Comparison of ENCODE assay signal across 8 mouse cellular contexts in genomic region chr7:127231376-127231775, GRCm38 (mm10). TPM values are rescaled to one million over a fixed set of nuclear protein-coding genes. Genes with fewer than 3 reads are reported as not detected.
DNase-seq lines count a peak whose midpoint lies in the region; ATAC-seq lines count a peak whose summit lies in the region.

No protein-coding gene starts in this region.

- no peaks in the 10 kb centered on the region for H3K27me3 ChIP-seq in lung, embryonic 16.5 days (ENCODE audit: control insufficient read depth, insufficient read depth, low read depth, low read length)
- H3K27me3 ChIP-seq in forebrain, embryonic 11.5 days (ENCODE audit: control insufficient read depth, insufficient read depth, low read length) = no peaks in the 10 kb centered on the region
- no peaks in the 10 kb centered on the region for H3K27me3 ChIP-seq in limb, embryonic 11.5 days (ENCODE audit: control insufficient read depth, insufficient read depth, low read length)
- no peaks in the 10 kb centered on the region for H3K27me3 ChIP-seq in neural tube, embryonic 15.5 days (replicated peaks)

- DNase-seq in lung, adult 18-20 months = no peak
- no peak for DNase-seq in forebrain, embryonic 11.5 days (ENCODE audit: low spot score)
- DNase-seq in limb, embryonic 11.5 days (ENCODE audit: low spot score) = no peak
- DNase-seq in gastrocnemius, postnatal 25 days = no peak
- DNase-seq in testis, postnatal 10 days (ENCODE audit: low spot score) = no peak
- DNase-seq in kidney, postnatal 10 days = no peak

- H3K4me2 ChIP-seq in lung, embryonic 16.5 days (ENCODE audit: low read depth, low read length) = peak overlapping the region; percentile 62
- peak overlapping the region; percentile 61 for H3K4me2 ChIP-seq in forebrain, embryonic 11.5 days (ENCODE audit: low read depth, low read length, severe bottlenecking)
- H3K4me2 ChIP-seq in limb, embryonic 11.5 days (ENCODE audit: low read depth, severe bottlenecking) = peak overlapping the region; percentile 70
- peak overlapping the region; percentile 71 for H3K4me2 ChIP-seq in neural tube, embryonic 15.5 days

- H3K9ac ChIP-seq in lung, embryonic 16.5 days (ENCODE audit: low read length) = peak overlapping the region; percentile 97
- peak overlapping the region; percentile 99 for H3K9ac ChIP-seq in forebrain, embryonic 11.5 days (ENCODE audit: low read length)
- H3K9ac ChIP-seq in limb, embryonic 11.5 days (ENCODE audit: low read length) = no peak overlapping the region; the same call in 1 of the 2 replicates
- H3K9ac ChIP-seq in neural tube, embryonic 15.5 days (replicated peaks) = peak overlapping the region; percentile 98; the same call in 1 of the 2 replicates

- no peak for ATAC-seq in lung, embryonic 16.5 days (ENCODE audit: low read depth)
- no peak for ATAC-seq in forebrain, embryonic 11.5 days (replicated peaks; ENCODE audit: low FRiP score)
- no peak for ATAC-seq in limb, embryonic 11.5 days (ENCODE audit: insufficient number of reproducible peaks, low FRiP score, low TSS enrichment, low read depth)
- ATAC-seq in neural tube, embryonic 15.5 days (ENCODE audit: low FRiP score) = no peak

- no peaks in the 10 kb centered on the region for H3K9me3 ChIP-seq in lung, embryonic 16.5 days (ENCODE audit: control insufficient read depth, low read length)
- no peaks in the 10 kb centered on the region; the same call in 1 of the 2 replicates for H3K9me3 ChIP-seq in forebrain, embryonic 11.5 days (ENCODE audit: control insufficient read depth, low read length)
- H3K9me3 ChIP-seq in limb, embryonic 11.5 days (ENCODE audit: control insufficient read depth, low read length) = peaks cover 2% of the 10 kb centered on the region; the same call in 1 of the 2 replicates
- no peaks in the 10 kb centered on the region for H3K9me3 ChIP-seq in neural tube, embryonic 15.5 days (replicated peaks)

- H3K27ac ChIP-seq in lung, embryonic 16.5 days (ENCODE audit: low read length) = no peak overlapping the region
- H3K27ac ChIP-seq in forebrain, embryonic 11.5 days (ENCODE audit: low read depth, low read length) = peak overlapping the region; percentile 99; the same call in 1 of the 2 replicates
- no peak overlapping the region for H3K27ac ChIP-seq in limb, embryonic 11.5 days (replicated peaks; ENCODE audit: low read depth, low read length)
- H3K27ac ChIP-seq in neural tube, embryonic 15.5 days (replicated peaks) = 0 out of 2 replicates have a peak overlapping the region, but pooled peaks have one; percentile 97

- WGBS in lung, embryonic 16.5 days = 38% methylated on average over 3 of the region's 3 CpGs
- WGBS in forebrain, embryonic 11.5 days = 69% methylated on average over 3 of the region's 3 CpGs
- WGBS in limb, embryonic 11.5 days = 82% methylated on average over 3 of the region's 3 CpGs
- 50% methylated on average over 3 of the region's 3 CpGs for WGBS in neural tube, embryonic 15.5 days

- H3K4me3 ChIP-seq in lung, embryonic 16.5 days (ENCODE audit: low read length) = peak overlapping the region; percentile 98
- H3K4me3 ChIP-seq in forebrain, embryonic 11.5 days (ENCODE audit: low read depth, low read length) = peak overlapping the region; percentile 94
- peak overlapping the region; percentile 94 for H3K4me3 ChIP-seq in limb, embryonic 11.5 days (ENCODE audit: low read depth, low read length)
- H3K4me3 ChIP-seq in neural tube, embryonic 15.5 days (replicated peaks) = peak overlapping the region; percentile 99

- H3K36me3 ChIP-seq in lung, embryonic 16.5 days (ENCODE audit: control insufficient read depth, insufficient read depth, low read length) = peaks cover 16% of the 10 kb centered on the region
- peaks cover 16% of the 10 kb centered on the region for H3K36me3 ChIP-seq in forebrain, embryonic 11.5 days (ENCODE audit: control insufficient read depth, insufficient read depth, low read length)
- H3K36me3 ChIP-seq in limb, embryonic 11.5 days (ENCODE audit: control insufficient read depth, insufficient read depth, low read length) = peaks cover 26% of the 10 kb centered on the region
- H3K36me3 ChIP-seq in neural tube, embryonic 15.5 days = peaks cover 14% of the 10 kb centered on the region

- H3K4me1 ChIP-seq in lung, embryonic 16.5 days (replicated peaks; ENCODE audit: control insufficient read depth, insufficient read depth, low read length) = peaks cover 26% of the 10 kb centered on the region
- peaks cover 10% of the 10 kb centered on the region; the same call in 1 of the 2 replicates for H3K4me1 ChIP-seq in forebrain, embryonic 11.5 days (replicated peaks; ENCODE audit: control insufficient read depth, insufficient read depth, low read length)
- H3K4me1 ChIP-seq in limb, embryonic 11.5 days (ENCODE audit: control insufficient read depth, insufficient read depth, low read length) = peaks cover 7% of the 10 kb centered on the region
- peaks cover 42% of the 10 kb centered on the region for H3K4me1 ChIP-seq in neural tube, embryonic 15.5 days

RNA-seq across cellular contexts. Expression of gene Zfp553, which starts 1.5 kb away (rescaled TPM):
- 27.7 and 32.3 TPM in 2 replicates for polyA plus RNA-seq in lung, embryonic 16.5 days (2015; fragmentation: Nextera tagmentation; extraction: Ambion mirVana)
- polyA plus RNA-seq in forebrain, embryonic 11.5 days (2014; fragmentation: Nextera tagmentation; extraction: Ambion mirVana) = 41.8 and 43.3 TPM in 2 replicates
- polyA plus RNA-seq in limb, embryonic 11.5 days (2014; fragmentation: Nextera tagmentation; extraction: Ambion mirVana) = 24.2 and 29.1 TPM in 2 replicates
- polyA plus RNA-seq in neural tube, embryonic 15.5 days (2015; fragmentation: Nextera tagmentation; extraction: Ambion mirVana) = 47.5 and 48.8 TPM in 2 replicates
- 1 to 10 TPM; 4.0 to 4.2 TPM for total RNA-seq in gastrocnemius, postnatal 25 days (2021)

RNA-seq across cellular contexts. Expression of gene Sept1, which starts 1.6 kb away (rescaled TPM):
- 23.2 and 23.4 TPM in 2 replicates for polyA plus RNA-seq in lung, embryonic 16.5 days (2015; fragmentation: Nextera tagmentation; extraction: Ambion mirVana)
- polyA plus RNA-seq in forebrain, embryonic 11.5 days (2014; fragmentation: Nextera tagmentation; extraction: Ambion mirVana) = 32.8 and 36.6 TPM in 2 replicates
- polyA plus RNA-seq in limb, embryonic 11.5 days (2014; fragmentation: Nextera tagmentation; extraction: Ambion mirVana) = 23.1 and 29.3 TPM in 2 replicates
- polyA plus RNA-seq in neural tube, embryonic 15.5 days (2015; fragmentation: Nextera tagmentation; extraction: Ambion mirVana) = 15.8 and 40.6 TPM in 2 replicates
- 1 to 10 TPM; 1.5 to 1.7 TPM for total RNA-seq in gastrocnemius, postnatal 25 days (2021)

RNA-seq across cellular contexts. Expression of gene Zfp771, which starts 12.7 kb away (rescaled TPM):
- polyA plus RNA-seq in lung, embryonic 16.5 days (2015; fragmentation: Nextera tagmentation; extraction: Ambion mirVana) = 36.9 and 48.7 TPM in 2 replicates
- 53.8 and 62.5 TPM in 2 replicates for polyA plus RNA-seq in forebrain, embryonic 11.5 days (2014; fragmentation: Nextera tagmentation; extraction: Ambion mirVana)
- polyA plus RNA-seq in limb, embryonic 11.5 days (2014; fragmentation: Nextera tagmentation; extraction: Ambion mirVana) = 65.6 and 69.0 TPM in 2 replicates
- polyA plus RNA-seq in neural tube, embryonic 15.5 days (2015; fragmentation: Nextera tagmentation; extraction: Ambion mirVana) = 72.3 and 83.5 TPM in 2 replicates
- total RNA-seq in gastrocnemius, postnatal 25 days (2021) = 10 to 100 TPM; 15.8 to 16.8 TPM

RNA-seq across cellular contexts. Expression of gene Mylpf, which starts 22.7 kb away (rescaled TPM):
- polyA plus RNA-seq in lung, embryonic 16.5 days (2015; fragmentation: Nextera tagmentation; extraction: Ambion mirVana) = 47.4 and 105 TPM in 2 replicates
- polyA plus RNA-seq in forebrain, embryonic 11.5 days (2014; fragmentation: Nextera tagmentation; extraction: Ambion mirVana) = 11.2 and 11.3 TPM in 2 replicates
- 33.6 and 33.7 TPM in 2 replicates for polyA plus RNA-seq in limb, embryonic 11.5 days (2014; fragmentation: Nextera tagmentation; extraction: Ambion mirVana)
- polyA plus RNA-seq in neural tube, embryonic 15.5 days (2015; fragmentation: Nextera tagmentation; extraction: Ambion mirVana) = 42.1 and 72.2 TPM in 2 replicates
- total RNA-seq in gastrocnemius, postnatal 25 days (2021) = over 10,000 TPM; 49,123 to 49,891 TPM

RNA-seq across cellular contexts. Expression of gene Tbc1d10b, which starts 23.1 kb away (rescaled TPM):
- 20.5 and 23.8 TPM in 2 replicates for polyA plus RNA-seq in lung, embryonic 16.5 days (2015; fragmentation: Nextera tagmentation; extraction: Ambion mirVana)
- polyA plus RNA-seq in forebrain, embryonic 11.5 days (2014; fragmentation: Nextera tagmentation; extraction: Ambion mirVana) = 31.7 and 36.5 TPM in 2 replicates
- 24.8 and 30.6 TPM in 2 replicates for polyA plus RNA-seq in limb, embryonic 11.5 days (2014; fragmentation: Nextera tagmentation; extraction: Ambion mirVana)
- 30.0 and 35.6 TPM in 2 replicates for polyA plus RNA-seq in neural tube, embryonic 15.5 days (2015; fragmentation: Nextera tagmentation; extraction: Ambion mirVana)
- total RNA-seq in gastrocnemius, postnatal 25 days (2021) = 10 to 100 TPM; 32.8 to 34.1 TPM

Comparison
In these comparisons a context has a peak if more than half of its experiments do, and no peak if none do; other contexts are left out.
1. H3K27ac ChIP-seq: peak in forebrain, embryonic 11.5 days (single experiment) and neural tube, embryonic 15.5 days (single experiment); none in lung, embryonic 16.5 days (single experiment) and limb, embryonic 11.5 days (single experiment).
2. Peak in every context shown above with its lines, with median percentiles within 50 percentile points of each other: H3K4me2 ChIP-seq and H3K4me3 ChIP-seq.